Mouse (Mus musculus) stomach, adult 2 months (tissue): ENCODE data around the gene 3100002H09Rik. TPM values are rescaled to one million over a fixed set of nuclear protein-coding genes. Genes with fewer than 3 reads are reported as not detected.

Experiments
- polyA plus RNA-seq: library from polyadenylated mRNA; depleted of rRNA; stranded (reverse); fragments of >200 nt; gene quantifications from 2 replicates; pipeline ENCODE4 v1.2.3, GENCODE M21; 2012; rRNA removed

Gene 3100002H09Rik
- not detected in 2 replicates for polyA plus RNA-seq

DNA sequence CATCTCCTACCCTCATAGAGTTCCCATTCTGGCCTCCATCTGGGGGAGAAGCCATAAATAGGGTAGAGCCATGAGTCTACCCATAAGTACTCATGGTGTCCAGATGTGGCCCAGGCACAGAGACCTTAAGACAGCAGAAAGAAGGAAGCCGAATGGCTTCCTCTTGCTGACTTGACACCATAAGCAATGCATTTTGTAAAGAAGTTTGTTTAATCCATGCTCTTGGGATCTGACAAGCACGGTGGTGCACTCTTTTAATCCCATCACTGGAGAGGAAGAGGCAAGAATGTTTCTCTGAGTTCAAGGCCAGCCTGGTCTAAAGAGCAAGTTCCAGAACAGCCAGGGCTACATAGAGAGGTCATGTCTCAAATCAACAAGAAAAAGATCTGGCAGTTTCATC is at the start of gene 3100002H09Rik:
Gene 3100002H09Rik (minus strand): TSS at position 101 of the 400 bp plus-strand sequence.

DNA sequence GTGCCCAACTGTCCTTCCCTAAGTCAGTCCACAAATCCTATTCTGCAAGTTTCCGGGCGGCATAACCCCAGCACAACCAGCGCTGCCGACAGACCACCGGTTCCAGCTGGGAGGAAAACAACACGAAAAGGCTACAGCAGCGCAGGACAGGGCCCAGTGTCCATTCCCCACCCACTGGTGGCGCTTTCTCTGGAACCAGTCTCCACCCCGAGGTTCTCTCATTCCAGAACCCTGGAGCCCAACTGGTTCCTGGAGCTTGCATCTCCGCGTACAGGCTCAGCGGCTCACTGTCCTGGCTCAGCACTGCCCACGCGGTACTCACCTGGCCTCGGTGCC is 45.9 kb upstream of the 3100002H09Rik start, which contains the start of gene Pou3f1:
Gene Pou3f1 (plus strand): TSS at position 290 of the 336 bp plus-strand sequence.

Other genes starting within 250 kb of the 3100002H09Rik start
- gene Pou3f1, start 46.0 kb upstream of the 3100002H09Rik start, polyA plus RNA-seq, result 0.76 and 1.7 TPM in 2 replicates
- gene Utp11, start 82.8 kb upstream of the 3100002H09Rik start, polyA plus RNA-seq, result 0.92 and 1.8 TPM in 2 replicates
- gene Fhl3, start 89.9 kb upstream of the 3100002H09Rik start, polyA plus RNA-seq, result 28.0 and 43.1 TPM in 2 replicates
- 2.1 and 2.4 TPM in 2 replicates for gene Sf3a3, start 104.0 kb upstream of the 3100002H09Rik start, polyA plus RNA-seq
- gene Inpp5b, start 131.0 kb upstream of the 3100002H09Rik start, polyA plus RNA-seq, result 12.7 and 14.2 TPM in 2 replicates
- 2.1 TPM in 2 replicates for gene Mtf1, start 191.3 kb upstream of the 3100002H09Rik start, polyA plus RNA-seq
- 16.7 and 25.2 TPM in 2 replicates for gene Yrdc, start 239.9 kb upstream of the 3100002H09Rik start, polyA plus RNA-seq
- gene 1110065P20Rik, start 240.4 kb upstream of the 3100002H09Rik start, polyA plus RNA-seq, result 20.4 and 33.6 TPM in 2 replicates